Mouse (Mus musculus) gastrocnemius, postnatal 14 days (tissue): Measurements from ENCODE around the gene Rab14. TPM values are rescaled to one million over a fixed set of nuclear protein-coding genes. Genes with fewer than 3 reads are reported as not detected.

Source experiments
- DNase-seq: peaks from one replicate; pipeline ENCODE4 v3.0.0; 2021; ENCODE audit warnings: mixed read lengths
- intact Hi-C: fragments of 180-260 bp; cut with DNase I; formaldehyde crosslinking; loops from one replicate; pipeline ENCODE4 v1.15.1; 2025; ENCODE audit warnings: low total_unique reads
- total RNA-seq, 2 experiments: library from RNA; stranded (reverse); gene quantifications; 2 replicates each; pipeline ENCODE4 v1.2.3; 2021

The Rab14 gene
- total RNA-seq, 2 experiments from 2014 or later = 76.7 to 79.5 TPM

DNA sequence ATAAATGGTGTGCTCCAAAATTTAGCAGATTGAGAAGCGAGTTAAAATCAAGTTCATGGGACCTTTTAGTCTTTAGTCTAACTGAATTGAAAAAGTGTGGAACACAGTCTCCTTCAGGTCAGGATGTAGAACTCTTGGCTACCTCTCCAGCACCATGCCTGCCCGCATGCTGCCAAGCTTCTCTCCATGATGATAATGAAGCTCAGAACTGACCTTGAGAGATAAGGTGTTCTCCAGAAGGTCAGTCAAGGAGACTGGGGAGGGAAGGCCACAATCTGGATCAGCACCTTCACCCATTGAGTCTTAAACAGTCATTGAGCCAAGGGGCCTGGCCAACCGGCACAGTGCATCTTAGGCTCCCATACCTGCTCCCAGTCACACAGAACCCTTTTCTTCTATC is 5.8 kb upstream of the Rab14 start:
- intact Hi-C loops = no loop called here
- no peak for DNase-seq

DNA sequence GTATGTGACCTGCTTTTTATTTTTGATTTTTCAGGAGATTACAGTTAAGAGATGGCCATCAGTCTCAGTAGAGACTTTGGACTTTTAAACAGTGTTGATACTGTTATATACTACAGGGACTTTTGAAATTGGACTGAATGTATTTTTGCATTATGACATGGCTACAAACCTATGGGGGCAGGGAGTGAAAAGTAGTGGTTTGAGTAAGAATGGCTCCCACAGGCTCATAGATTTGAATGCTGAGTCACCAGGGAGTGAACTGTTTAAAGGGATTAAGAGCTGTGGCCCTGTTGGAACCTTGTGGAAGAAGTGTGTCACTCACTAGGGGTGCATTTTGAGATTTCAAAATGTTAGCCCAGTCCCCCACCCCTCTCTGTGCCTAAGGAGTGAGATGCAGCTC is 2.8 kb upstream of the Rab14 start:
- DNase-seq = no peak
- intact Hi-C loops = no loop called here

DNA sequence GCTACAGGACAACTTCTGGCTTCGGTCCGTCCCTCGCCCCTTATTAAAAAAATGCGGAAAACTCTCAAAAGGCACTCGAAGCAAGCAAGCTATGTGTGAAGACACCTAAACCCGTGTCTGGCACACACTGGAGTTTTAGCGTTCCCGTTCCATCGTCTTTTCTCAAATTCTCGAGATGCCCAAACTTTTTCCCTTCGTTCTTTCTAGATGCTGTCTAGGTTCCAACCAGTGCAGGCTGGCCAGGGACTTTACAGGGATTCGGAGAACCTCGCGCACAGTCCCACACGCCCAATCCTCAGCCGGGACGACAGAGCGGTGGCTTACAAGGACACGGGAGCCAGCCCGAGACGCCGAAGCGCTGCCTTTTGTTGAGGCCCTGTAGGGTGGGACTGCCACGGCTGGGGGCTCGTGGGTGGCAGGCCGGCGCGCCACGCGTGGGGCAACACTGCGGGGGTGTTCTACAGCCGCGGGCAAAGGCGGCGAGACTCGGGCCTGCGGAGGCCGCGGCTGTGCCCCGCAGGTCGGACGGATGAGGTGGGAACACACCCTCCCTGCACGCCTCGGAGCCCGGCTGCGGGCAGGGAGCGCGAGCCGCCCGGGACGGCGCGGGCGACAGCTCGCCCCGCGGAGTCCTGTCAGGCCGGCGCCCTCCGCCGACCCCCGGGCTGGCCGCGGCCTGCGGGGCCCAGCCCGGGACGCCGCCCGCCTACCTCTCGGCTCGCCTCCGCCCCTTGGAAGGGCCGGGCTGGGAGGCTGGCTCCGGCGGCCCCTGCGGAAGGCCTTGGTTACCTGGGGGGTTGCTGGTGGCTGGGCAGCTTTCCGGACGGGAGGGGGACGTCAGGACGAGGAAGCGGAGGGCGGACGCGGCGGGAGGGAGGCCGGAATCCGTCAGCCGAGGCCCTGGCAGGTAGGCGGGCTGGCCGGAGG is 686 bp downstream of the Rab14 start:
- intact Hi-C loops = no loop called here
- DNase-seq = peak; percentile 45

DNA sequence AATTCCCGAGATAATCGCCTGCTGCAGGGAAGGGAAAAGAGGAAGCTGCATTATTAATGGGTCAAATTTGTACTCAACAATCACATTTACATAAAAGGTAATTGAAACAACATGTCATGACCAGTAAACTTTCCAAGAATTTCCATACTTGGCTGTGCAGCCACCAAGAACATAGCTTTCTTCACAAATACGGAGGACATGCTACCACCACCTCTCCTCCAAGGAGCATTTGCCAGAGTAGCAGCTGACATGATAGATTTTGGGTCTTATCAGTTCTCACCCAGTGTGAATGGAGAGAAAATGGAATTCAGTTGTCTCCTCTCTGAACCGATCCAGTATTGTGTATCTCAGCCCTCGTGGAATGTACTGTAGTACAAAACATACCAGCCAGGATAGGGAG is 1.4 kb downstream of the Rab14 start:
- no peak for DNase-seq
- intact Hi-C loops = no loop called here

DNA sequence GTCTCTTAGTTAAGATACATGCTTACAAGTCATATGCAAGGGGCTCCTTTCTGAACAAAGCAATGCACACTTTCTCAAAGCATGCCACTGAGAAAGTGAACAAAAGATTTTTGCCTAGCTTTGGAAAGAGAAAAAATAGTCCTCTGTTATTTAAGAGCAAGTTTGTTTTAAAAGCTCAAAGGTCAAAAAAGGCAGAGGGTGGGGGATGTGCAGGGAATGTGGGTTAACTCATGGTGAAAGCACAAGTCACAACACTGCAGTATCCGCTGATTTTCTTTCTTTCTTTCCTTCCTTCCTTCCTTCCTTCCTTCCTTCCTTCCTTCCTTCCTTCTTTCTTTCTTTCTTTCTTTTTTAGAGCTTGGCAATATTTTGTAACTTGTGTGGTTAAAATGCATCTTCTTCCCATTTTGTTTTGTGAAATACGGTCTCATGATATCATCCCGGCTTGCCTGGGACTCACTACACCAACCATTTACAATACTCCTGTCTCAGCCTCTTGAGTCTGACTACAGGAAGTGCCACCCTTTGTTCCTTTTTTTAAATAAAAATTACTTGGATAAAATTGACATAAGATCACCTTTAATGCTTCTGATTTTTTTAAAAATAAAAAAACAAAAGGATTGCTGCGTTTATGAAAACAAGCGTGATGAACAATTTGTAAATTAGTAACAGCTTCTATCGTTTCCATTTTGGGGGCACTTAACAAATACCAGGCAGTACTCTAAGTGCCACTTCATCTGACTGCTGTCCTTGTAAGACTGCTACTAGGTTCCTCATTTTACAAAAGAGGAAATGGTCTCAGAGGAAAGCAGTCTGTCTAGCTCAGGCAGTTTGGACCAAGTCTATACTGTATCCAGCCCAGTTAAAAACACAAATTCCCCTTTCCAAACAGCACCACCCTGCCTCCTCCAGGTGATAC is 5.0 kb downstream of the Rab14 start:
- DNase-seq = no peak
- intact Hi-C loops = no loop called here

DNA sequence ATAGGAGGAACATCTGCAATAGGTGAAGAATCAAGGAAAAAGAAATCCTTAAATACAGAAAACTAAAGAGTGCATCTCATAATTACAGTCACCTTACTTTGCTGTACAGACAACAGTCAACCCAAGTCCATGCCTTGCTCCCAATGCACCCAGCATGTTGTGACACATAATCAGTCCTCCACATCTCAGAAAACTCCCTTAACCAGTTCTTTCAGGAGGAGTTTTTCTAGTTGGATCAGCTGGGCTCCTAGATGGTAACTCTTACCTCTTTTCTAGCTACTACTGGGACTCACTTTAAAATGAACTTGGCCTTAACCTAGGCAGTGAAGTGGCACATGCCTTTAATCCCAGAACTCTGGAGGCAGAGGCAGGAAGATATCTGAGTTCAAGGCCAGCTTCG is 6.9 kb downstream of the Rab14 start:
- intact Hi-C loops = no loop called here
- DNase-seq = no peak

DNA sequence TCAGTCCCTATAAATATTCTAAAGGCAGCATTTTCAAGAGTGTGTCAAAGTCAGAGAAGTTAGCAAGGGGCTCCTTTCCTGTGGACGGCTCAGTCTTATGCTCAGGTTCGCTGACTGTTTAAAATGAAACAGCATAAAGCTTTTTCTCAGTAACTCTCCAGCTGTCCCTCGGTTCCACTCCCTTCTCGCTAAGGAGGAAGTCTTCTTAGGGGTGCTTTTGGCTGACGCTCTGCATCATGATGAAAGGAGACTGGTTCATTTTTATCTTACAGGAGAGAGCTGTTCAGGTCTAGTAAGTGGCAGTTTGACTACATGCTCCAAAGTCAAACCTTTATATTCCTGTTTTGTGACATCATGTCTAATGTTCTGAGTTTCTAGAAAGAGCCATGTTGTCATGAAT is 12.0 kb downstream of the Rab14 start:
- DNase-seq = no peak
- intact Hi-C loops = no loop called here

DNA sequence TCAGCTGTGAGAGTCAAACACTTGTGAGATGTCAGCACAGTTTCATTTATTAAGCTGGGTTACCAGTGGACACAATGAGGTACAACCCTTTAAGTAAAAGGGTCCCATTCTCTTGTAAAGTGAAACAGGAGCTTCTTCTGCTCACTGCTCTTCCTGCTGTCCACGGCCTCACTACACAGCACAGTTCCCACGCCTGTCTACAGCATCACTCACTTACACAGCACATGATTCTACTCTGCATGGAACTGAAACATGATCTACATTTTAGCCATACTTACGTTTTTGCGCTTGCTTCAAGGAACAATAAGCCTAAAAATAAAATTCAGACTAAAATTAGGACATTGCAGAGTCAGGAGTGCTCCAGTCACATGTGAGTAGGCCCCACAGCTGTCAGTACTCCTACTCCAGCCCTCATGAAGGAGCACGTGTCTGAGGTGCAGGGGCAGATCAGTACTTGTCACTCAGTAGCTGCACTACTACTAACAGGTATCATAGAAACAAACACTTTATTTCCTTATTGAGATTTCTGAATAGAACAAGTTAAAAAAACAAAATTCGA is 17.7 kb downstream of the Rab14 start:
- intact Hi-C loops = no loop called here
- no peak for DNase-seq

DNA sequence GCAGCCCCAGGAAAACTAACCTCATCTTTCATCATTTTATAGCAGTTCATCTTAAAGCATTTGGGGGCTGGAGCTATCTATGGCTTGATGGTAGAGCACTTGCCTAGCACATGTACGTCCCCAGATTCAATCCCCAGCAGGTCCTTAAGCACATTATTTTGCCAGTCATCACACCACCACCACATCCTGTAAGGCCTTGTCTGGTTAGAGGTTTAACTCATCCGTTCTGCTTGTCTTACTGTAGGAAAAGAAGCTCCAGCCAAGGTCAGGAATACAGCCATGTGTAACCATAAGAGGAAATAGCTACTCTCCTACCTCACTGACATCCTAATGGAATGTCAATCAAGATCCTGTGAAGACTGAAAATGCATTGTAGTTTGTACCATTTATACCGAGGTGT is 22.8 kb downstream of the Rab14 start:
- intact Hi-C loops = no loop called here
- DNase-seq = no peak

DNA sequence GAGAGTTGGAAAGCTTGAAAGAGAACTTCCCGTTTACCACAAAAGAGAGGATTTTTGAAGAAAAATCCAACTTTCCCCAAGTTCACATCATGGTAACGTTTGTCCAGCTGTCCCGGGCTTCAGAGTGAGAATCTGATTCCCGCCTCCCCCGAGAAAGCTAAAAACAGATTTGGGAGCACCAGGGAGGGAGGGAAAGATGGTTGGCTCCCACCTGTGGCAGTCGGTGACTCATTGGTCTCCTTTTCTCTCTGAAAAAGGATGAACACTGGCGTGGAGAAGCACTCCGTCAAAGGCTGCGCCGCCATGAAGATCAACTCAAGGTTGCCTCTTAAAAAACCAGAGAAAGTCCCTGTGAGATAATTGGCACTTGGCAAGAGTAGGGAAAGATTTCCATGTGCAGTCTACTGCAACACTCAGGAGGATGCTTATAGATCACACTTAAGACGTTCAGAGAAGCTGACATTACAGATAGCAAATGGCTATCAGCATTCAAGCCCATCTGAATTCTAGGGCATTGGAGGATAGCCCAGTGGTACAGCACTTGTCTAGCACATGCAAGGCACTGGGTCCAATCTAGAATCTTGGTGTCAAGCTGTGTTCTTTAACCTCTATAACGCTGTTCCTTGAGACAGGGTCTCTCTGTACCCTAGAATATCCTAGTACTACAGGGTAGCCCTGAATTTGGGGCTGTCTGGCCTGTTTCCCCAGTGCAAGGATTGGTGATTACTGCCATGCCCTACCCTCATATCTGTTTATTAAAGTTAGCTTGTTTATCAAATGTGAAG is 25.4 kb downstream of the Rab14 start:
- DNase-seq = no peak
- intact Hi-C loops = no loop called here

DNA sequence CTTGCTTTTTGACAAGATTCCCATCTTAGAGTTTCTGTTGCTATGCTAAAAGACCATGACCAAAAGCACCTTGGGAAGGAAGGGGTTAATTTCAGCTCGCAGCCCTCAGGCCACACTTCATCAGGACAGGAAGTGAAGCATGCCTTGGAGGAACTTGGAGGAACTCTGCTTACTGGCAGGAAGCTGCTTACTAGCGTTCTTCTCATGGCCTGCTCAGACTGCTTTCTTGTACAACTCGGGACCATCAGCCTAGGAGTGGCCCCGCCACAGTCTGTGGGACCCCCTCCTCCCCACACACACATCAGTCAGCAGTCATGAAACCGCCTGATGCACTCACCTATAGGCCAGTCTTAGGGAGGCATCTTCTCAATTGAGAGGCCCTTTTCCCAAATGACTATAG is 26.8 kb downstream of the Rab14 start:
- intact Hi-C loops = no loop called here
- no peak for DNase-seq

DNA sequence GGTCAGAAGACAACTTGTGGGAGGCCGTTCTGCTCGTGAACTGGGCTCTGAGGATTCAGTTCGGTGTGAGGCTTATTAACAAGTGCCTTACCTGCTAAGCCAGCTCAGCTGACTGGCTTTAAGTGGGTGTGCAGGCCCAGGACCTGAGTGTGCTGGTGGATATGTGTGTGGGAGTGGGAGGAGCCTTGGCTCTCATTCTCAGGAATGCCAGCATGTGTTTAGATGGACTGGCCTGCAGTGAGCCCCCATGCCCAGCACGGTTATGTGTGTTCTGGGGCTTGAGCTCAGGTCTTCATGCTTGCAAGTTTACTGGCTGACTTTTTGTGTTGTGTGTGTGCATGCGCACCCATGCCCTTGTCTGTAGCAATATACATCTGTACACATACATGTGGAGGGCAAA is 27.3 kb downstream of the Rab14 start:
- intact Hi-C loops = no loop called here
- DNase-seq = no peak

DNA sequence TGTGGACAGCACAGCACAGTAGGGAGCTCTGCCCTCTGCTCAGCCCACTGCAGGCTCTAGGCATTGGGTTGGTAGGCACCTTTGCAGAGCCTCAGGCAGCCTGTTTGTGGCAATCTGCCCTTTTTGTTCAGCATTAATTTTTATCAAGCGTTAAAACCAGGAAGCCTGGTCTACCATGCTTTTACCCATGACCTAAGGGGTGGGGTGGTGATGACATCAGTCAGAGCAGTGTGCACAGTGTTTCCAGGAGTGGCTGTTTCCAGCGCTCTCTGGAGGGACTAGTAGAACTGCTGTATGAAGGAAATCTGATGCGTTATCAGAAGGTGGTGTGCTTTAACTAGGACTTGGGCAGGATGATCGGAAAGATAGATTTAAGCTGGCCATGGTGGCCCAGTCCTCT is 28.7 kb downstream of the Rab14 start:
- DNase-seq = no peak
- intact Hi-C loops = no loop called here

DNA sequence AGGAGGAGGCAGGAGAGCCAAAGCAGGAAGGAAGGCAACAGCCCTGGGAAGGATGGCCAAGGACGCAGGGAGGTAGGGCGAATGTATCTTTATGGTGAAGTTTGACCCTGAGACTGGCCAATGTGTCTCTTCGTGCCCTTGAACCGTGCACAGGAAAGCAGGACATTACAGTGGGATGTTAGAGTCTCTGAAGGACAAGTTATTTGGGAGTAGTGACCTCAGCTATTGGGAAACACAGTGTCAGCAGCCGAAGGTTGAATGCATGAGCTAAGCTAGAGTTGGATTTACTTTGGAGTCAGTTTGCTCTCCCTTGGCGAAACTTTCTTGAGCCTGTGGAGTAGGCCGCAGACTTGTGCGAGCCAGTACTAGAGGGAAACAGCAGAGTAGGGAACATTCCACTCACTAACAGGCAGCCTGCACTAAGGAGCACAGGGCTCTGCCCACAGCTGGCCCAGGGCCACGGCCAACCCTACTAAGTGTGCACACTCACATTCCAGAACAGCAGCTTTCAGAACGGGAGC is 29.5 kb downstream of the Rab14 start:
- peak; percentile 49 for DNase-seq
- intact Hi-C loops = no loop called here

DNA sequence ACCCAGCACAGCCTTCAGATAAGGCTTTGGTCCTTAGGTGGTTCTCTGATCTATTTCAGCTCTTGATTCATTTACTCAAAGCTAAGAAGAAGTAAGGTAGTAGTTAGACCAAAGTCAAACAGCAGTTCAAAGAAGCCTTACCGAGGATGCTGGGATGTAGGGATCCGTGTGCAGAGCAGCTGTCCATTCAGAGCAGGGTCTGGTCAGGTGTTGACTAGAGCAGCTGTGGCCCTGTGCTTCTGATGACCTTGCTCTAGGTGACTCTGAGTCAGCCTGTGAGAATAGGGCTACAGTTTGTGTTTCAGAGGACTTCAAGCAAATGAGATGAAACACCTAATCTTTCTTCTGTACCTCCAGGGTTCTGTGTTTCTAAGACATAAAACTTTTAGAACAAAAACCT is 31.5 kb downstream of the Rab14 start:
- no peak for DNase-seq
- intact Hi-C loops = no loop called here

DNA sequence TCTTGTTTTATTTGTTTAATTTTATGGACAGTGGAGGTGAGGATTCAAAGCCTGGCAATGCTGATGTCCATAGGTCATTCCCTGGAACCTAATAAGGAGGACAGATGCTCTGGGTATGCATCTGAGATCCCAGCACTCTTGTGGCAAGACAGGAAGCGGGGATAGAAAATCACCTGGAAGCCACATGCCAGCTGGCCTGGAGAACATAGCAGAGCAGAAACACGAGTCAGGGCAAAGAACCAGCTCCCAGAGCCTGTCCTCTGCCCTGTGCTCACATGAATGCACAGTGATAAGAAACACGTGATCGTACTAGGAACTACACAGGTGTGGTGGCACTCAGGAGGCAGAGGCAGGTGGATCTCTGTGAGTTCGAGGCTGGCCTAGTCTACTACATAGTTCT is 34.1 kb downstream of the Rab14 start:
- DNase-seq = no peak
- intact Hi-C loops = no loop called here

DNA sequence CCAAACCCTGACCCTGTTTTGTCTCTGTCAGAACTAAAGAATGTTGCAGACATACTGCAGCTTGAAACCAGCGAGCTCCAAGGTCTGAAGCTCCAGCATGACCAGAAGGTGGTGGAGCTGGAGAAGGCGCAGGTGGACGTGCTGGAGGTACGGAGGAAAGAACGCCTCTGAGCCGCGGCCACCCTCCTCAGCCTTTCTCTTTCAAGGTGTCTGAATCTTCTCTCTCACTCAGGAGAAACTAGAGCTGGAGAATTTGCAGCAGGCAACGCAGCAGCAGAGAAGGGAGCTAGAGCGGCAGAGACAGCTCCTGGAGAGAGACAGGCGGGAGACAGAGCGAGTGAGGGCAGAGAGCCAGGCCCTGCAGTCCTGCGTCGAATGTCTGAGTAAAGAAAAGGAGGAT is 35.5 kb downstream of the Rab14 start:
- DNase-seq = no peak
- intact Hi-C loops = no loop called here

DNA sequence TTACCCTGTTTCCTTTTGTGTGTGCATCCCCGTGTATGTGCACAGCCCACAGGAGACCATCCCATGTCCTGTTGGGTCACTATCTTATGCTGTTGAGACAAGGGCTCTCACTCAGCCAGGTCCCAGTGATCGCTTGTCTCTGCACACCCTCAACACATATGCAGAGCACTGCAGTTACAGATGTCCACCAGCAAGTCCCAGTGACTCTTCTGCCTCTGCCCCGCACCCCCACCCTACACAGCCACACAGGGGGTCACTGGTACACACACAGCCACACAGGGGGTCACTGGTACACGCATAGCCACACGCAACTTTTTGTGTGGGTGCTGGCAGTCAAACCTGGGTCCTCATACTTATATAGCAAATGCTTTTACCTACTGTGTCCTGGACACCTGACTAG is 37.5 kb downstream of the Rab14 start:
- intact Hi-C loops = no loop called here
- DNase-seq = no peak

DNA sequence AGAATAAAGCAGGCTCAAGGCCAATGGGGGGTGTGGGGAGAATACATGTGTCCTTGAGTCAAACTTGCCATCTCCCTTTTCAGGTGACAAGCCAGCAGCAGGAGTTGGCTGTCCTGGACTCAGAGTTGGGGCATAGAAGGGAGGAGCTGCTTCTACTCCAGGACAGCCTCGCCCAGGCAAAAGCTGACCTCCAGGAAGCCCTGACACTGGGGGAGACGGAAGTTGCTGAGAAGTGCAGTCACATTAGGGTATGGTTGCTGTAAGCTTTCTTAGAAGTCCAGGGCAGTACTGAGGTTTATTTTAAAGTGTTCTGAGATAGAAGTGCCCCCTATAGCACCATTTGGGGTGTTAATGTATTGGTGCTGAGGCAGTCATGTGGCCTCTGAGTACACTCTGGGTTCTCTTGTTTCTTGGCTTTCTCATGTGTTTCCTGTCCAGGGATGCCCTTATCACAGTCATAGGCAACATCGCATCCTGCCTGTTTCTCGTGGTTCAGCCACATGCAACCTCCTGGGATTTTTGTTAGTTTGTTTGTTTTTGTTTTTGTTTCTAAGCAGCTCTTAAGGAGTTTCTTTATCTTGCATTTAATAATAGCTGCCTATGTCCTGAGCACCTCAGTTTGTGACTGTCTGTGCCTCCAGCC is 39.0 kb downstream of the Rab14 start:
- intact Hi-C loops = no loop called here

More for the DNA sequence above, 39.0 kb downstream of the Rab14 start:
- DNase-seq = no peak
